Mouse (Mus musculus) midbrain, embryonic 10.5 days (tissue): Measurements from ENCODE around the gene Kcnk7. TPM values are rescaled to one million over a fixed set of nuclear protein-coding genes. Genes with fewer than 3 reads are reported as not detected.

Experiments
- DNase-seq: peaks from one replicate; pipeline ENCODE4 v3.0.0-alpha.2; 2017; ENCODE audit warnings: low spot score
- H3K27ac ChIP-seq: fragments of 300-500 bp; sonication (generic); replicated peaks from 2 replicates; pipeline ENCODE4 v1.5.1; 2016; ENCODE audit warnings: mild to moderate bottlenecking
- H3K27me3 ChIP-seq: fragments of 300-500 bp; sonication (generic); 2 replicates; pipeline ENCODE4 v1.6.1; 2016; ENCODE audit warnings: low read depth, mild to moderate bottlenecking; ENCODE audit not compliant: poor library complexity, severe bottlenecking
- H3K36me3 ChIP-seq: fragments of 300-500 bp; sonication (generic); 2 replicates; pipeline ENCODE4 v1.6.1; 2016; ENCODE audit warnings: mild to moderate bottlenecking, moderate library complexity
- H3K4me1 ChIP-seq: fragments of 300-500 bp; sonication (generic); 2 replicates; pipeline ENCODE4 v1.6.1; 2016
- H3K4me3 ChIP-seq: fragments of 300-500 bp; sonication (generic); 2 replicates; pipeline ENCODE4 v1.5.1; 2016; ENCODE audit warnings: mild to moderate bottlenecking, moderate library complexity
- H3K9me3 ChIP-seq: fragments of 300-500 bp; sonication (generic); replicated peaks from 2 replicates; pipeline ENCODE4 v1.6.1; 2016; ENCODE audit warnings: mild to moderate bottlenecking
- WGBS: fragments of 180-500 bp; shearing (Covaris S2); methylation state at CpG from one replicate; pipeline ENCODE4 v1.1.7; 2016; 5-methylcytosine and 5-hydroxymethylcytosine counted together
- polyA plus RNA-seq: library from polyadenylated mRNA; unstranded; fragments of >200 nt; fragmentation: Nextera tagmentation; extraction: Ambion mirVana; gene quantifications from 2 replicates; pipeline ENCODE4 v1.2.1, GENCODE M21; 2016

The Kcnk7 gene
- polyA plus RNA-seq, 1 experiment from 2014 or later: not detected

DNA sequence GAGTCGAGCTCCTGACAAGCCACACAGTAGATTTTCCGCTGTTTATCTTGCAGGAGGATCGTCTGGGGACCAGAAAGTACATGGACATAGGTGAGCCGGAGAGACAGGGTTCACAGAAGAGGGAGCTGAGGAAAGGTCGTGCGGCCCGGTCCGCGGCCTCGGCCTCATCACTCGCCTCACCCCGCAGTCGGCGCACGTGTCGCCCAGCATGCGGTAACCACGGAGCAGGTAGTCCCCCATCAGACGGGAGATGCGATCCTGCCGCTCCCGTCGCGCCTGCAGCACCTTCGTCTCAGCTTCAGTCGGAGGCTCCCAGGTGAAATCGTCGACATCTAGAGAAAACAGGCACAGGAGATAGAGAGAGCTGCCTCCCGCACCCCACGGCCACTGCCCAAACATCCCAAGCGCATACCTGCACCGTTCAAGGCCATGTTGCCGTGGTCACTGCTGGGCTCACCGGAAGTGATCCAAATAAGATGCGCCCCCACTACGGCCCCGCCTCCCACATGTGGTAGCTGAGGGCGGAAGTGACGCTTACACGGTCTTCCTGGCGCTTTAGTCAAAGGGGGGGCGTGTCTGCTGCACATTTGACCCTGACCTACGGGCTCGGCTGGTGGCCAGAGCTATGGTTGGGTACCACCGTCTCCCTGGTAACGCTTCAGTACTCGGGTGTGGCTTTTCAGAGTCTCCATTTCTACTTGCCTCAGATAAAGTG is 27.3 kb downstream of the Kcnk7 start:
- Histone ChIP-seq H3K4me3 (peak overlapping the region; percentile 95), H3K36me3 (peaks cover 14% of the 10 kb centered on the region), H3K27me3 (peaks cover 24% of the 10 kb centered on the region), H3K27ac (peak overlapping the region; percentile 84), H3K9me3 (no peaks in the 10 kb centered on the region), H3K4me1 (peaks cover 53% of the 10 kb centered on the region)
- peak; percentile 97 for DNase-seq
- under 1% methylated on average over 47 of the region's 47 CpGs for WGBS

DNA sequence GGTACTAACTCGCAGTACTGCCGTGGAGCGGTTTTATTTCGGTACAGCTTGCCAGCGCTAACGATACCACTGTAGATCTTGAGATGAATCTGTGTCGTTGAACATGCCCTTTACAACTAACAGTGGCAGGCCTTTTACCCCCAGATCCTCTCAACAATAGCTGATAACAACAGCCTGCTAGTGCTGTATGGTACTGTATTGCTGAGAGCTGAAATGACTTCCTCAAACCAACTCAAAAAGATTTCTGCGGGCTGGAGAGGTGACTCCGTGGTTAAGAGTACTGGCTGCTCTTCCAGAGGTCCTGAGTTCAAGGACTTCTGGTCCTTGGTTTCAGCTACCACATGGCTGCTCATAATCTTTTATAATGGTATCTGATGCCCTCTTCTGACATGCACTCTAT is 30.2 kb downstream of the Kcnk7 start:
- Histone ChIP-seq H3K27ac (no peak overlapping the region), H3K9me3 (no peaks in the 10 kb centered on the region), H3K4me3 (no peak overlapping the region), H3K36me3 (peaks cover 6% of the 10 kb centered on the region; the same call in 1 of the 2 replicates), H3K27me3 (peaks cover 29% of the 10 kb centered on the region), H3K4me1 (peaks cover 26% of the 10 kb centered on the region)
- no peak for DNase-seq
- WGBS: 83% methylated on average over 9 of the region's 9 CpGs

DNA sequence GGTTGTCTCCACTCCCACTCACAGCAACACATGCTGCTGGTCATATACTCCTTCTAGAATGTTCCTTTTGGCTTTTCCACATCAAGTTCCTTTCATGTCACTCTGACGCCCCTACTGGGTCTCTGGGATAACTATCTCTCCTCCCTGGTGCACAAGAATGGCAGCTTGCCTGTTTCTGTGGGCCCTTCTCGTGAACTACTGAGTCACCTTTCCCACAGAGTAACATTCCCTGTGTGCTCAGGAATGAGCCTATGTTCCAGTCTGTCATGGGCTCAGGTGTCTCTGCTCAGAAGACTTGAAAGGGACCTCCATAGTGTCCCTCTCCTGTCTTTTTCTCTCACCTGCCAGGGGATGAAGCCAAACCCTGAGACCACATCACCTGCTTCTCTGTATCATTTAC is 35.3 kb downstream of the Kcnk7 start:
- no peak overlapping the region for H3K27ac ChIP-seq
- no peaks in the 10 kb centered on the region for H3K9me3 ChIP-seq
- H3K4me1 ChIP-seq: peaks cover 34% of the 10 kb centered on the region
- no peaks in the 10 kb centered on the region for H3K36me3 ChIP-seq
- DNase-seq: no peak
- H3K4me3 ChIP-seq: no peak overlapping the region
- peaks cover 80% of the 10 kb centered on the region for H3K27me3 ChIP-seq
- WGBS: 56% methylated on average over 2 of the region's 2 CpGs

DNA sequence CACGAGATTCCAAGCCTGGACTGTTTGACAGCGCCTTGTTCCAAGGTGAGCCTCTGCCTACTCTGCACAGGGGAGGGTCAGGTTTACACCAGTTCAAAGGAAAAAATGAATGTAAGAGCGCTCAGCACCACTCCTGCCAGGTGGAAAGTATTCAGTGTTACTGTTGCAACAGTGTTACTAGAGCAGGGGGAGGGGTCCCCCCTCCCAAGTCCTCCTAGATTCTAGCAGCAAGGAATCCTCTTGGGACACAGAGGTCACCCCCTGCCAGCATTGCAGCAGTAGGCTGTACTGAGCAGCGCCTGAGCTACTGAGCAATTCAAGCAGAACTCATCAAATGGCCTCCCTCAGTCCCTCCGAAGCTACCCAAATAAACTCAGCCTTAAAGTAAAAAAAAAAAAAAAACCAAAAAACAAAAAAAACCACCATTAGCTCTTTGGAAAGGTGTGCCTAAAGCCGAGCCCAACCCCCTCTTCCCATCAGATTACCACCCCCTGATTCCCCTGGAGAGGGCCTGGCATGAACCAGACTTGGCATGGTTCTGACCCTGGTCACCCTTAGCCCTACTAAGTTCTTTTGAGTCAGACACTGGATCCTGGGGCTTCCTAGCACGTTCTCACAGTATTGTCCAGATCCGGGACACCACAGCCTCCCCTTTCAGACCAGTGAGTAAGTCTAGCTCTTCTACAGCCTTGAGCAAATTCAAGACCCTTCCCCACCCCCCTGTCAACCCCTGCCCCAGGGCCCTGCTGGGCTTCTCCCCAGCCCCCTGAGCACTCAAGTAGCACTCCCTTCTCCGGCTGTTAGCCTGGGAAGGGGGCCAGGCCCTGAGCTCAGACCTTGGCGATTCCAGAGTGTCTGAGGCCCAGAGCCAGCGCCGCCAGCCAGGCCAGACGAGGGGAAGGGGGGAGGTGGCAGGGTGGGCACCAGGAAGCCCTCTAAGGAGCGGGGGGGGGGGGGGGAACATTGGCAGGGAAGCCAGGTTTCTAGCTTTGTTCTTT is 36.5 kb downstream of the Kcnk7 start, which contains the start of gene Ltbp3:
Gene Ltbp3 (plus strand): TSS at position 585 of the 998 bp plus-strand sequence.
- WGBS: 14% methylated on average over 11 of the region's 14 CpGs
- H3K4me1 ChIP-seq: peaks cover 41% of the 10 kb centered on the region
- peak within 1 kb of the TSS; percentile 68 for H3K4me3 ChIP-seq
- H3K27me3 ChIP-seq: peaks cover 82% of the 10 kb centered on the region
- no peaks in the 10 kb centered on the region for H3K9me3 ChIP-seq
- H3K27ac ChIP-seq: peak within 1 kb of the TSS; percentile 82
- no peak for DNase-seq
- no peaks in the 10 kb centered on the region for H3K36me3 ChIP-seq

DNA sequence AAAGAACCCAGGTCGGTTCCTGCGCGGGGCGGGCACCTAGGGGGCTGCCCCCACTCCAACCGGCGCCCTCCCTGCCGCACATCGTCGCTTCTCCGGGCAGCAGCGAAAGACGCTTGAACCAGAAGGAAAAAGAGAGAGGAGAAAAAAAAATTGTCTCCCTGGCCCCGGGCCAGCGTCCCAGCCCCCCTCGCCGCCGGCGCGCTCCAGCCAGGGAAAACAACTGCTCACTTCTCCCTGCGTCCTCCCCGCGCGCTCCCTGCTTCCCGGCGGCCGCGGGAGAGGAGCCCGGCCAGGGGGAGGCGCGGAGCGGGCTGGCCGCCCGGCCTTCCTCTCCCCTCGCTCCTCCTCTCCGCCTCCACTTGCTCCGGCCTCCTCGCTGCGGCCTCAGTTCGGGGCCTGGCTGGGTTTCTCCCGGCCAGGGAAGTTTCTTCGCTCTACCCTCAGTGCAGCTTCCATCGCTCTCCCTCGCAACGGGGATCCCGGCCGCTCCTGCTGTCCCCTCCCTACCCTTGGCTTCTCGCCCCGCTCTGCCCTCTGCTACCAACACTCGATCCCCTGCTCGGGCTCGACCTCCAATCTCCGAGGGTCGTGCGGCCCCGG is 37.6 kb downstream of the Kcnk7 start:
- under 1% methylated on average over 55 of the region's 55 CpGs for WGBS
- Histone ChIP-seq H3K9me3 (no peaks in the 10 kb centered on the region), H3K4me1 (peaks cover 52% of the 10 kb centered on the region), H3K4me3 (peak overlapping the region; percentile 68), H3K27me3 (peaks cover 87% of the 10 kb centered on the region), H3K36me3 (no peaks in the 10 kb centered on the region), H3K27ac (peak overlapping the region; percentile 82)
- peak; percentile 70 for DNase-seq

DNA sequence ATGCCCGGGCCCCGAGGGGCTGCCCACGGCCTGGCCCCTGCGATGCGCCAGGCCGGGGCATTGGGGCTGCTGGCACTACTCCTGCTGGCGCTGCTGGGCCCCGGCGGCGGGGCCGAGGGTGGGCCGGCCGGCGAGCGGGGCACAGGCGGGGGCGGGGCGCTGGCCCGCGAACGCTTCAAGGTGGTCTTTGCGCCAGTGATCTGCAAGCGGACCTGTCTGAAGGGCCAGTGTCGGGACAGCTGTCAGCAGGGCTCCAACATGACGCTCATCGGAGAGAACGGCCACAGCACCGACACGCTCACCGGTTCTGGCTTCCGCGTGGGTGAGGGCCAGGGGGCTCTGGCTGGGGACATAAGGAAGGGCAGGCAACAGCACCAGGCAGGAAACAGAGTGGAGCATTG is 38.1 kb downstream of the Kcnk7 start:
- no peaks in the 10 kb centered on the region for H3K9me3 ChIP-seq
- H3K27me3 ChIP-seq: peaks cover 87% of the 10 kb centered on the region
- peak overlapping the region; percentile 68 for H3K4me3 ChIP-seq
- 1% methylated on average over 32 of the region's 32 CpGs for WGBS
- no peak for DNase-seq
- peak overlapping the region; percentile 82 for H3K27ac ChIP-seq
- peaks cover 57% of the 10 kb centered on the region for H3K4me1 ChIP-seq
- H3K36me3 ChIP-seq: no peaks in the 10 kb centered on the region

DNA sequence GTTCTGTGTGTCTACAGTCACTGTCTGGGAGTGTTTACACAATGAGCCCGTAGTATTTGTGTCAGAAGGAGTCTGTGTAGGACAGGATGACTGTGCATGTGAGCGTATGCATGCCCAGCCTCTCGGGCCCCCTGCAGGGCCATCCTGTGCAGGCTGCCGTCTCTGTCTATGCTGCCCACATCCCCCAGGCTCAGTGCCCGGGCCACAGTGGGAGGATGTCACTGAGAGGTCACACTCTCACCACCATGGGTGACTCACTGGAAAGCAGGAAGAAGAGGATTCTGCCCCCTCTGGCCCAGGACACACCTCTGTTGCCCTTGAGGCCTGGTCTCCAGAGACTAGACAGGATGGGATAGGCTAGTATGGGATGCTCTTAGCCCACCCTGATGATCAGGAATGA is 39.4 kb downstream of the Kcnk7 start:
- Histone ChIP-seq H3K27me3 (peaks cover 99% of the 10 kb centered on the region), H3K4me3 (no peak overlapping the region)

DNA sequence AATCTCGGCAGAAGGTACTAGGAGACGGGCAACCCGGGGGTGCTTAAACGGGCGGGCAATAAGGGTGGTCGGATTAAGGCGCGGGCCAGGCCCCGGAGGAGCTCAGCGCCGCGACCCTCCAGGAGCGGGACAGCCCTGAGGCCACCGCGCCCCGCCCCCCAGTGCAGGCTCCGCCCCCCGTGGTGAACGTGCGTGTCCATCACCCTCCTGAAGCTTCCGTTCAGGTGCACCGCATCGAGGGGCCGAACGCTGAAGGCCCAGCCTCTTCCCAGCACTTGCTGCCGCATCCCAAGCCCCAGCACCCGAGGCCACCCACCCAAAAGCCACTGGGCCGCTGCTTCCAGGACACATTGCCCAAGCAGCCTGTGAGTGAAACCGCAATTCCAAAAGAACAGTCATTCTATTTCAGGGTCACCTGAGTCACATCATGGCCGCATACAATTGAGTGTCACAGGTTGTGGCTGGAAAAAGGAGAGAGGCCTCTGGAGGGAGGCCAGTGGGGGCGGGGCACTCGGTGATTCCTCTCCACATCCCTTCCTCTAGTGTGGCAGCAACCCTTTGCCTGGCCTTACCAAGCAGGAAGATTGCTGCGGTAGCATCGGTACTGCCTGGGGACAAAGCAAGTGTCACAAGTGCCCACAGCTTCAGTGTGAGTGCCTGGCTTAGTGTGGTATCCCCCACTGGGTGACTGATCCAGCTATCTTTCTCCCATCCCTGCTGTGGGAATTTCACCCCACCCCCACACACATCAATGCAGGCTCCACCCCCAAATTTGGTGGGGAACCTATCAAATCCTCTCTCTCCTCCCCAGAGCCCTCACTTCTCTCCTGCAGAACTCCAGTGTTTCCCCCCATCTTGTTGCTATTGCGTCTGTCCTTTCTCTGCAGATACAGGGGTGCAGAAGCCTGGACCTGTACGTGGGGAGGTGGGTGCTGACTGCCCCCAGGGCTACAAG is 41.9 kb downstream of the Kcnk7 start:
- 3% methylated on average over 36 of the region's 36 CpGs for WGBS
- H3K4me3 ChIP-seq: peak overlapping the region; percentile 52
- peaks cover 99% of the 10 kb centered on the region for H3K27me3 ChIP-seq
- H3K36me3 ChIP-seq: no peaks in the 10 kb centered on the region
- H3K9me3 ChIP-seq: no peaks in the 10 kb centered on the region
- peak overlapping the region; percentile 47 for H3K27ac ChIP-seq
- H3K4me1 ChIP-seq: peaks cover 54% of the 10 kb centered on the region
- DNase-seq: peak; percentile 52

More for the DNA sequence above, 39.4 kb downstream of the Kcnk7 start:
- no peak for DNase-seq
- Histone ChIP-seq H3K27ac (no peak overlapping the region), H3K9me3 (no peaks in the 10 kb centered on the region), H3K4me1 (peaks cover 61% of the 10 kb centered on the region), H3K36me3 (no peaks in the 10 kb centered on the region)
- 72% methylated on average over 5 of the region's 5 CpGs for WGBS

DNA sequence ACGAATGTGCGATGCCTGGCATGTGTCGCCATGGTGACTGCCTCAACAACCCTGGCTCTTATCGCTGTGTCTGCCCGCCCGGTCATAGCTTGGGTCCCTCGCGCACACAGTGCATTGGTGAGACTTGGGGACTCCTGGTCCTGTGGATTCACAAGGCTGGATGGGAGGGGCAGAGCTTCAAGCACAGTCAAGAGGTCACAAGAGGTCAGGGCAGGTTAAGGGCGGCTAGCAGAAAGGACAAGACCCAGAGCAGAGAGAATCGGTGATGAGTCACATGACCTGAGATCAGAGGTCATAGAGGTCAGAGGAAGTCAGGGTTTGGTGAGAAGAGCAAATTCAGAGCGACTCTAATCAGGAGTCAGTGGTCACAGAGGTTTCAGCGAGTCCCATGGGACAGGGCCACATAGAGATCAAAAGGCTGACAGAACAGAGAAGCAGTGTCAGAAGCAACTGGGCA is 42.8 kb downstream of the Kcnk7 start:
- WGBS: 26% methylated on average over 12 of the region's 12 CpGs

DNA sequence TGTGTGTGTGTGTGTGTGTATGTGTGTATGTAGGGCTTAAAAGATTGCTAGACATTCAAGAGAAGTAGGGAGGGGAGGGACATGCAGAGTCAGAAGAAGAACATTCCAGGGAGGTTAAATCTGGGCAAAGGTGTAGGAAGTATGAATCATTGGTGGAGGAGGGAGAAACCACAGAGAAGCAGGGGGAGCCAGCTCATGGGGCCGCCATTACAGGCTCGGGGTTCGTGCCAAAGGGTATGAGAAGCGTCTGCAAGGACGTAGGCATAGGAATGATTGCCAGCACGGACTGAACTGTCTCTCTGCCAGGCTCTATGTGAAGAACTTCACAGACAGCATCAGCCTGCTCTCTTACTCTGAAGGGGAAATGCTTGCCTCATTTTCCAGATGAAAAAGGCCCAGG is 45.3 kb downstream of the Kcnk7 start:
- H3K27me3 ChIP-seq: peaks cover 99% of the 10 kb centered on the region
- WGBS: 83% methylated on average over 6 of the region's 6 CpGs

More for the DNA sequence above, 42.8 kb downstream of the Kcnk7 start:
- peaks cover 99% of the 10 kb centered on the region for H3K27me3 ChIP-seq
- H3K9me3 ChIP-seq: no peaks in the 10 kb centered on the region
- peak overlapping the region; percentile 52; the same call in 1 of the 2 replicates for H3K4me3 ChIP-seq
- no peak overlapping the region for H3K27ac ChIP-seq
- peaks cover 54% of the 10 kb centered on the region for H3K4me1 ChIP-seq
- no peaks in the 10 kb centered on the region for H3K36me3 ChIP-seq
- peak; percentile 42 for DNase-seq

DNA sequence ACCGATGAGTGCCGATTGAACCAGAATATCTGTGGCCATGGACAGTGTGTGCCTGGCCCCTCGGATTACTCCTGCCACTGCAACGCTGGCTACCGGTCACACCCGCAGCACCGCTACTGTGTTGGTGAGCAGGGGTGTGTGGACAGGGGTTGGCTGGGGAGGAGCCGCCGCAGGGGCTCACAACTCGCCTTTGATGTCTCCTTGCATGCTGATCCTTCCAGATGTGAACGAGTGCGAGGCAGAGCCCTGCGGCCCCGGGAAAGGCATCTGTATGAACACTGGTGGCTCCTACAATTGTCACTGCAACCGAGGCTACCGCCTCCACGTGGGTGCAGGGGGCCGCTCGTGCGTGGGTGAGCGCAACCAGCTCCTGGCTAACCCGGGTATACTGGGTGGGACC is 46.8 kb downstream of the Kcnk7 start:
- Histone ChIP-seq H3K27me3 (peaks cover 99% of the 10 kb centered on the region), H3K4me3 (peak overlapping the region; percentile 36; the same call in 1 of the 2 replicates), H3K36me3 (no peaks in the 10 kb centered on the region), H3K4me1 (peaks cover 31% of the 10 kb centered on the region), H3K9me3 (no peaks in the 10 kb centered on the region), H3K27ac (no peak overlapping the region)
- peak; percentile 25 for DNase-seq
- 6% methylated on average over 22 of the region's 22 CpGs for WGBS

More for the DNA sequence above, 45.3 kb downstream of the Kcnk7 start:
- Histone ChIP-seq H3K9me3 (no peaks in the 10 kb centered on the region), H3K27ac (no peak overlapping the region), H3K4me3 (no peak overlapping the region), H3K4me1 (peaks cover 41% of the 10 kb centered on the region), H3K36me3 (no peaks in the 10 kb centered on the region)
- DNase-seq: no peak
